Mouse (Mus musculus) heart, adult 10 weeks (tissue): ENCODE results near the gene Krtap7-1. TPM values are rescaled to one million over a fixed set of nuclear protein-coding genes. Genes with fewer than 3 reads are reported as not detected.

Experiments
- polyA plus RNA-seq: library from polyadenylated mRNA; stranded (reverse); fragments of 350-450 nt; fragmentation: Illumina TruSeq; extraction: RNeasy Lipid Tissue Mini Kit (QIAGEN cat#74804); gene quantifications from one replicate; pipeline ENCODE4 v1.2.3, GENCODE M21; 2014; ENCODE audit warnings: low read depth, low replicate concordance

Gene Krtap7-1
- polyA plus RNA-seq: not detected

DNA sequence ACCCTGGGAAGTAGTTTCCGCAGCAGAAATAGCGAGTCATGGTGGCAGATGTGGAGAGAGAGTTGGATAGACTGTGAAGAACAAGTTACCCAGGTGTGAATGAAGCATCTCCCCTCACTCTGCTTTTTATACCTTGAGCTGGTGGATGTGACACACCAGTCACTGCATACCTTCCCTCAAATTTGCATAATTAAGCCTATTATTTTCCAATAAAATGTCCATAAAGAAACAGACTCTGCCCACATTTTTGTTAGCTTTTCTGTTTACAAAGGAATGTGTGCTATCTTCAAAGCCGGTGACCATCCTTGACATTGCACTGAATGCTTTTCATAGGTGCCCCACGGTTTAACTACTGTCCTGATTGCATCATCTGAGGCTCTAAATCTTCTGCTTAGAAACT is at the start of gene Krtap7-1:
TSS of gene Krtap7-1 (minus strand) at position 101 of the 400 bp plus-strand sequence.

DNA sequence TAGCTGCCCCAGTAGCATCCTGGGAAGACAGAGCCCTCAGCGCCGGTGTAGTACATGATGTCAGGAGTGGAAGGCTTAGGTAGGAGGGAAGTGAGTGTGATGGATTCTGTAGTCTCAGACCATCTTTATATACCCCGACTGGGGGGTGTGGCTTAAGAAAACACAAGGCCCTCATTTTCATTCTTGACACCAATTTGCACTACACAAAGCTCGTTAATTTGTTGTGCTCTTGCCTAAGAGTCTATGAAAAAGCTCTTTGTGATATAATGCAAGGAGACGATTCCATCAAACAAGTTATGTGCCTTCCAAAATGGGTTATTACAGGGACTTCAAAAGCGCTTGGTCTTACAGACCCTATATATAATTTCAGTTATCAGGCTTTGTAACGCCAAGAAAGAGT is 20.3 kb downstream of the Krtap7-1 start, which contains the start of gene Krtap8-1:
TSS of gene Krtap8-1 (minus strand) at position 101 of the 400 bp plus-strand sequence.

Other genes starting within 250 kb of the Krtap7-1 start
- not detected for gene Krtap21-1, start 104.5 kb downstream of the Krtap7-1 start, polyA plus RNA-seq
- gene Krtap6-2, start 88.2 kb downstream of the Krtap7-1 start, polyA plus RNA-seq: not detected
- not detected for gene Krtap8-1, start 20.4 kb downstream of the Krtap7-1 start, polyA plus RNA-seq
- not detected for gene Krtap11-1, start 62.9 kb upstream of the Krtap7-1 start, polyA plus RNA-seq